Mouse (Mus musculus): ENCODE results near the gene Gm17482.

The Gm17482 gene

DNA sequence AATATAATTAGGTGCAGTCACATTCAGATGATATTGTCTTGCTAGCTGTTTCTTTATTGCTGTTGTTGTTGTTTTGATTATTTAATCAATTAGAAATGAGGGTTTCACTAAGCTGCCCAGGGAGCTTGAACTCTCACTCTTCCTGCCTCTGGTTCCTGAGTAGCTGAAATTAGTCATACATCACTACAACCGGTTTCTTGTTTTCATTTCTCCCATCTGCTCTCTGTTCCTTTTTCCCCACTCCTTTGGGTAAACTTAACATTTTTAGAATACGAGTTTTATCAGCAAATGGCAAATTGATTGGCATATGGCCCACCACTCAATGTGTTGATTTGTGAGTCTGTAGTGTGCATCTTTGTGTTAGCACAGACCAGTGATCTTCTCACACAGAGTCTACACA lies 80.0 kb downstream of the Gm17482 start:
- DNase-seq = no peak
